Mouse (Mus musculus): ENCODE measurements around the gene Pdxdc1. TPM values are rescaled to one million over a fixed set of nuclear protein-coding genes. Genes with fewer than 3 reads are reported as not detected.
"Not testable (repeated sequence)": the region's sequence is repeated elsewhere in the genome, so short reads cannot be mapped to it uniquely, and the experiment has no call there.

The Pdxdc1 gene
- polyA plus RNA-seq, 1 experiment from 2014 or later = 67.0 TPM

DNA sequence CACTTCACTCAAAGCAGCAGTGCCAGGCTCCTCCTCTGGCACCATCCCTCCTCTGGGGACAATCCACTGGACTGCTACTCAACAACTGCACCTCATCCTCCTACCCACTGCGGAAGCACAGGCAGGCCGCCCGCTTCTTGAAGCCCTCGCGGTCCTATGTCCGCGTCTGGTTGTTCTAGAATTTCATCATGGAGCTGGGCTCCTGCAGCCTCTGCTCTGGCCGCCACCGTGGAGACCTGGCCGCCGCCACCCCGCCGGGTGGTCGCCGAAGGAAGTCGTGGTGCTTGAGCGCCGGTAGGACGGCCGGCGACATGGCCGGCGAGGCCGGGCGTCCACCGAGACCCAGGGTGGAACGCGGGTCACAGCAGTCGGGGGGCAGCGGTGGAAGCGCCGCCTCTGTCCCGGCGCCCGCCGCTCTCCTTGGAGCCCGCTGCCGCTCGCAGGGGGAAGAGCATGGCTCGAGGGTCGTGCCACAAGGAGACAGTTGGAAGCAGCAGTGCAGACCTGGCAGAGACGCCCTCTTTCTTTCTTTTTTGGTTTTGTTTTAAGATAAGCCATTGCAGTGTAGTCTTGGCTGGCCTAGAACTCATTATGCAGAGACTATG, 34.9 kb downstream of the Pdxdc1 start:
- H3K9me3 ChIP-seq = no peaks in the 10 kb centered on the region
- peaks cover 20% of the 10 kb centered on the region for H3K36me3 ChIP-seq
- H3K27ac ChIP-seq (replicated peaks) = no peak overlapping the region
- 0 out of 2 replicates have a peak, but pooled peaks have one; percentile 55 for ATAC-seq (replicated peaks)
- WGBS = 5% methylated on average over 42 of the region's 42 CpGs
- H3K4me3 ChIP-seq = peak overlapping the region; percentile 20
- 0 out of 2 replicates have a peak, but pooled peaks cover 2% of the 10 kb centered on the region for H3K4me1 ChIP-seq
- 0 out of 2 replicates have a peak overlapping the region, but pooled peaks have one; percentile 22 for H3K9ac ChIP-seq (replicated peaks)
- H3K27me3 ChIP-seq = no peaks in the 10 kb centered on the region
- peak overlapping the region; percentile 39 for H3K4me2 ChIP-seq (replicated peaks)

DNA sequence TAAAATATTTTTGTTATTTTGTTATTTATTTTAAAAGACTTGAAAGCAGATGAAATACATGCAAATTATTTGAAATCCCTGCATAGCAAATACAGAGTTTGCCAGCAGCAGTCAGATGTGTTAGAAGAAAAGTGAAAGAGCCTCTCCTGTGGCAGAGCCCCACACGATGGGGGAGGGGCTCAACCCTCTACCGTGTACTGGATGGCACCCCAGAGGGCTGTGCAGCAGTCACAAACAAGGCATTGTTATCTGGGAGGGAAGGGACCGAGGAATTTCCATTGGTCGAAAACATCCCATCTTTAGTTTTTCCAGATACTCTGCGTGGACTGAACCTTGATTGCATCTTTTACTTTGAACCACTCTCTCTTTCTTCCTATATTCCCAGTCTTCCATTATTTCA, 35.5 kb downstream of the Pdxdc1 start:
- peak; percentile 70; the same call in 1 of the 2 replicates for ATAC-seq (replicated peaks)
- H3K36me3 ChIP-seq = peaks cover 20% of the 10 kb centered on the region
- H3K4me1 ChIP-seq; H3K27me3 ChIP-seq; H3K9me3 ChIP-seq; H3K9ac ChIP-seq (replicated peaks); H3K4me3 ChIP-seq; H3K27ac ChIP-seq (replicated peaks): not testable (repeated sequence)
- H3K4me2 ChIP-seq (replicated peaks) = 0 out of 2 replicates have a peak overlapping the region, but pooled peaks have one; percentile 39
- 8% methylated on average over 5 of the region's 5 CpGs for WGBS

DNA sequence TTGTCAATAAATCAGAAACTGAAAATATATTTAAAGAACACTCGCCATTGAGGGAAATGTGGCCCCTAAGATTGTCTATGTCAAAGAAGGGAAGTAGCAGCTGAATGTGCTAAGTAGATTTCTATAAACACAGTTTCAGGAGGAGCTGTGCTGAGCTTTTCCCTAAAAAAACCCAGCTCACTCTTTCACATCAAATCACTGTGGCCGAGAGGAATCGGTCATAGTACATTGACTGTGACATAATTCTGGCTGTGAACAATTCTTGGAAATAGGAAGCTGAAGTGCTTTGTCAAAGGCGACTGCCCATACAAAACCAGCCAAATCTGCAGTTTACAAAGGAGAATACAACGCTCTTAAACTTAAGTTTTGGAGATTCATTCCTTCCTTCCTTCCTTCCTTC, 36.3 kb downstream of the Pdxdc1 start:
- H3K4me2 ChIP-seq (replicated peaks) = no peak overlapping the region
- no peak overlapping the region for H3K9ac ChIP-seq (replicated peaks)
- H3K27ac ChIP-seq (replicated peaks) = no peak overlapping the region
- no peaks in the 10 kb centered on the region for H3K27me3 ChIP-seq
- H3K4me3 ChIP-seq = no peak overlapping the region
- 0 out of 2 replicates have a peak, but pooled peaks cover 2% of the 10 kb centered on the region for H3K4me1 ChIP-seq
- ATAC-seq (replicated peaks) = no peak
- 86% methylated on average over 5 of the region's 5 CpGs for whole genome bisulfite sequencing
- peaks cover 16% of the 10 kb centered on the region for H3K36me3 ChIP-seq
- H3K9me3 ChIP-seq = no peaks in the 10 kb centered on the region

DNA sequence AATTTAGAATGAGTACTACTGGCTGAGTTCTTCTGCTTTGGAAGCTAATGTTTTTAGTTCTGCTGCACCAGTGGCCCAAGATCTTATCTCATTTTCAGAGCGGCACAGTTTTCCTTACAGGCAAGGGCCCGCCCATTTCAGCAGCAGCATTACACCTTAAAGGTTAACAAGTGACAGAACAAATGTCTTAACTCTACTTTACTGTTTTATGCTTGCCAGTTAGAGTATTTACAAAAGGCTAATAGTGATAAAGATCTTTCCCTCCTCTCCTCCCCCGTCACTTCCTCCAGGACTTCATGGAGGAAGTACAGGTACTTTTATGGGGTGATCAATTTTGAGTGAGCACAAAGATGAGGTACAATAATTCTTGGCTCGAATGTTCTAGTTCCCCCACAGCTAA, 36.9 kb downstream of the Pdxdc1 start:
- no peak for ATAC-seq (replicated peaks)
- Histone ChIP-seq H3K4me2 (replicated peaks) (no peak overlapping the region), H3K9ac (replicated peaks) (no peak overlapping the region), H3K4me3 (no peak overlapping the region), H3K36me3 (peaks cover 16% of the 10 kb centered on the region), H3K27me3 (no peaks in the 10 kb centered on the region), H3K4me1 (0 out of 2 replicates have a peak, but pooled peaks cover 2% of the 10 kb centered on the region), H3K27ac (replicated peaks) (no peak overlapping the region), H3K9me3 (no peaks in the 10 kb centered on the region)
- 90% methylated on average over 4 of the region's 4 CpGs for WGBS

DNA sequence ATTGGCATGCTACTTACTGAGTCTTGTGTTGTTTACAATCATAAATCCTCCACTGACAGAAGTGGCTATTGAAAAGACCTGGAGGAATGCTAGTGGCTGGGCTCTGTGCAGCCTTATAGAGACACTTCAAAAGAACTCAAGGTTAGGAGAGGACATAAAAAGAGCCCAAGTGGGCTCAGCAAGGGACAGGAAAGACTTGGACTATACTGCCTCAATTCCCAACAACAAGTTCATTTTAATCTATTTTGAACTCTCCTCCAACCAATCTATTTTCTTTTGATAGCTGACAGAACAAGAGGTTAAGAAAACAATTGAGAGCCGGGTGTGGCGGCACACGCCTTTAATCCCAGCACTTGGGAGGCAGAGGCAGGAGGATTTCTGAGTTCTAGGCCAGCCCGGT, 49.0 kb downstream of the Pdxdc1 start:
- no peak for ATAC-seq (replicated peaks)
- H3K4me1 ChIP-seq = no peaks in the 10 kb centered on the region
- no peaks in the 10 kb centered on the region for H3K27me3 ChIP-seq
- no peaks in the 10 kb centered on the region for H3K9me3 ChIP-seq
- peaks cover 26% of the 10 kb centered on the region for H3K36me3 ChIP-seq
- no peak overlapping the region for H3K9ac ChIP-seq (replicated peaks)
- no peak overlapping the region for H3K4me3 ChIP-seq
- no peak overlapping the region for H3K4me2 ChIP-seq (replicated peaks)
- 95% methylated on average over 4 of the region's 4 CpGs for WGBS
- no peak overlapping the region for H3K27ac ChIP-seq (replicated peaks)

DNA sequence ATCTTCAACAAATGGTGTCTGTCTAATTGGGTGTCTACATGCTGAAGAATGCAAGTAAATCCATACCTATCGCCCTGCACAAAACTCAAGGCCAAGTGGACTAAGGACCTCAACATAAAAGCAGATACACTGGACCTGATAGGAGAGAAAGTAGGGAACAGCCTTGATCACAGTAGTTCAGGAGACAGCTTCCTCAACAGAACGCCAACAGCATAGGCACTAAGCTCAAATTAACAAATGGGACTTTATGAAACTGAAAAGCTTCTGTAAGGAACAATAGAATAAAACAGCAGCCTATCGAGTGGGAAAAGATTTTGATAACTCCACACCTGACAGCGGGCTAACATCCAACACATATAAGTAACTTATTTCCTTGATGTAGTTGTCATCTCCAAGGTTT, 51.5 kb downstream of the Pdxdc1 start:
- no peak overlapping the region for H3K27ac ChIP-seq (replicated peaks)
- H3K9ac ChIP-seq (replicated peaks) = no peak overlapping the region
- no peak overlapping the region for H3K4me3 ChIP-seq
- 93% methylated on average over 4 of the region's 4 CpGs for WGBS
- peaks cover 21% of the 10 kb centered on the region for H3K36me3 ChIP-seq
- H3K4me1 ChIP-seq = no peaks in the 10 kb centered on the region
- no peak overlapping the region for H3K4me2 ChIP-seq (replicated peaks)
- H3K9me3 ChIP-seq = no peaks in the 10 kb centered on the region
- ATAC-seq (replicated peaks) = no peak
- H3K27me3 ChIP-seq = no peaks in the 10 kb centered on the region

DNA sequence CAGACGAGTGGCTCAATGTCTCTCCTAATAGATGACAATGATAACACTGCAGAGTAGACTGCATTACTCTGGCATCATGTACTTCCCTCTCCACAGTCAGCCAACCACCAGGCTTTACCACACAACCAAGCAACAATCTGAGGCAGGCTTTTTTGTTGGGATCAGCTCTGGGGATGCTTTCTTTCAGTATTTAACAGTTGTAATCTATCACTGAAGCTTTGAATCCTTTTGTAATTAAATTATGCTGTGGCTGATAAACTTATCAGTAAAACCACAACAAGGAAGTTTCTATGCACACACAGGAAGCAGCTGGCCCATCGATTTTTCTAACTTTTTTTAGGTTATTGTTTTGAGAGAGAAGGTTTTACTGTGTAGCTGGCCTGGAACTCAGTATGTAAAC, 54.6 kb downstream of the Pdxdc1 start:
- peaks cover 38% of the 10 kb centered on the region; the same call in 1 of the 2 replicates for H3K36me3 ChIP-seq
- no peak overlapping the region for H3K27ac ChIP-seq (replicated peaks)
- WGBS = 81% methylated on average over 2 of the region's 2 CpGs
- no peaks in the 10 kb centered on the region for H3K4me1 ChIP-seq
- H3K9ac ChIP-seq (replicated peaks) = no peak overlapping the region
- H3K4me2 ChIP-seq (replicated peaks) = no peak overlapping the region
- ATAC-seq (replicated peaks) = no peak
- H3K27me3 ChIP-seq = no peaks in the 10 kb centered on the region
- H3K4me3 ChIP-seq = no peak overlapping the region
- no peaks in the 10 kb centered on the region for H3K9me3 ChIP-seq

DNA sequence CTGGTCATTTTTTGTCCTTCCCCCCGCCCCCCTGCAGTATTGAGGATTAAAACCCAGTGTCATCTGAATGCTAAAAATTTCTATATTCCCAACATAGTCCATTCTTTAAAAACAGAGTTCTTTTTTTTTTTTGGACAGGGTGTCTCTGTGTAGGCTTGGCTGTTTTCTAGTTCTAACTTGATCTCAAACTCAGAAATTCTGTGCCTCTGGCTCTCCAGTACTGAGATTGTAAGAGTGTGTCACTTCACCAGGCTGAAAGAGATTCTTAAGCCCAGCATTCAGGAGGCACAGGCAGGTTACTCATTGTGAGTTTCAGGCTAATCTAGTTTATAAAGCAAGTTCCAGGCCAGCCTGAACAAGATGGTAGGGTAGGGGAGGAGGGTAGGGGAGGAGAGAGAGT, 56.3 kb downstream of the Pdxdc1 start:
- Histone ChIP-seq H3K4me1 (no peaks in the 10 kb centered on the region), H3K9me3 (no peaks in the 10 kb centered on the region), H3K27ac (replicated peaks) (no peak overlapping the region), H3K27me3 (no peaks in the 10 kb centered on the region), H3K9ac (replicated peaks) (no peak overlapping the region), H3K36me3 (peaks cover 44% of the 10 kb centered on the region; the same call in 1 of the 2 replicates), H3K4me2 (replicated peaks) (no peak overlapping the region), H3K4me3 (no peak overlapping the region)
- no peak for ATAC-seq (replicated peaks)
- WGBS = 91% methylated on average over 1 of the region's 1 CpGs

DNA sequence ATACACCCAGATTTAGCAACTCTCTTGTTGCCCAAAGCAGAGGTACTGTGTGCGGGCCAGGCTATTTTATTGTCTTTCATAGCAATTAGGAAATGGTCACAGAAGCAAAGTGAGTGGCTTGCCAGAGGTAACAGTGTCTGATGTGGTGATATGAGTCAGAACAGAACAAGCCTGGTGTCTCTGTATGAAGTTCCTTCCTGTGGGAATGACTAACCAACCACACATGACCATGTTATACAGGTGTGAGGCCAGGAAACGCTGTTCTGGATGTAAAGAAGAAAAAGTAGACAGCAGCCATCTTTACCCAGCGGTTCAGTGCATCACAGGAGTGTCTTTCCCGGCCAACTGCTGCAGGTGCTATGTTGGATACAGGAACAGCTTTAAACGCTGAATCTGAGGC, 57.9 kb downstream of the Pdxdc1 start:
- WGBS = 96% methylated on average over 5 of the region's 5 CpGs
- Histone ChIP-seq H3K27me3 (no peaks in the 10 kb centered on the region), H3K27ac (replicated peaks) (no peak overlapping the region), H3K36me3 (peaks cover 47% of the 10 kb centered on the region), H3K9ac (replicated peaks) (no peak overlapping the region), H3K9me3 (no peaks in the 10 kb centered on the region), H3K4me1 (no peaks in the 10 kb centered on the region), H3K4me3 (no peak overlapping the region), H3K4me2 (replicated peaks) (no peak overlapping the region)
- no peak for ATAC-seq (replicated peaks)

DNA sequence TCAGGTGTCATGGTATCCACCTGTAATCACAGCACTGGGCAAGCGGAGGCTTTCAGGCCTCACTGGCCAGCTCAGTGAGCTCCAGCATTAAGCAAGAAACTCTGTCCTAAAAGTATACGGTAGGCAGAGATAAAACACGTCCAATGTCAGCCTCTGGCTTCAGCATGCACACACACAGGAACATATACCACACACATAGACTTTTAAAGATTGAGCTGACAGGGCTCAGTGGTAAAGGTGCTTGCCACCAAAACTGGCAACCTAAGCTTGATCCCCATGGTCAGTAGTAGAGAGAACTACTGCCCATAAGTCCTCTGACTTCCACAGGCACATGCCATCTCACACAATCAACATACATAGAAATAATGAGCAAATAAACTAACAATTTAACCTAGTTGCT, 62.0 kb downstream of the Pdxdc1 start:
- Histone ChIP-seq H3K4me1 (no peaks in the 10 kb centered on the region), H3K9me3 (no peaks in the 10 kb centered on the region), H3K4me2 (replicated peaks) (no peak overlapping the region), H3K9ac (replicated peaks) (no peak overlapping the region), H3K4me3 (no peak overlapping the region), H3K27ac (replicated peaks) (no peak overlapping the region), H3K36me3 (peaks cover 83% of the 10 kb centered on the region), H3K27me3 (no peaks in the 10 kb centered on the region)
- no peak for ATAC-seq (replicated peaks)
- 92% methylated on average over 3 of the region's 3 CpGs for WGBS

DNA sequence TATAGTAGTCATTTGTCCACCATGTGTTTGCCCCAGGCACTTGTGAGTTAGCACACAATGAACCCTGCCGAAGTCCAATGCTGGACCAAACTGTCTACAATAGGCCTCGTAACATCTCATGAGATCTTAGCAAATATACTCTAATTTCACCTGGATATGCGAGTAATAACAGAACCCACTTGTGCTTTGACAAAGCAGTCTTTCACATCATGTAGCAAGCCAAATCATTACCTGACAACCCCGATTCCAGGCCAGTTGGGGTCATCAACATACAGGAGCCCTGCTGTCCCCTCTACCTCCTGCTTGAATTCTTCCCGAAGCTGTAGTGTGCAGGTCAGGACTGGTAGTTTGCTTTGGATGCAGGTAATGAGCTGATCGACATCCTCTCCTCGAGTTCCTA, 62.9 kb downstream of the Pdxdc1 start:
- peaks cover 83% of the 10 kb centered on the region for H3K36me3 ChIP-seq

DNA sequence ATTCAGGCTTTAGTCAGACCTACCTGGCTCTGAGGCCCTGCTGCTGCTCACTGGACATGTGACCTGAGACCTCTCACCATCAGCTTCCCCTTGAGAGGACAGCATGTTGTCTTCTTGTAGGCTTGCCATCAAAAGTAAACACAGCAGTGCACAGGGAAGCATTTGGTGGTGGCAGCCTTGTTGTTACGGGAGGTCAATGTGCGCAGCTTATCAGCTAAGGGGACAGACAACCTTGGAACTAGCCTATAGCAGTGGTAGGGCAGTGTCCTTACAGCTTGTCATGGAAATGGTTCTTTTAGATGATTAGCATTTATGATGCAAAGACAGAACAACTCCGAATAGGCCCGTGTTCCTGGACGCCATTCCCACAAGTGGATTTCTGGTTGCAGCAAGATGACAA, 68.5 kb downstream of the Pdxdc1 start:
- no peak for ATAC-seq (replicated peaks)
- Histone ChIP-seq H3K4me2 (replicated peaks) (no peak overlapping the region), H3K27me3 (no peaks in the 10 kb centered on the region), H3K9me3 (no peaks in the 10 kb centered on the region), H3K27ac (replicated peaks) (no peak overlapping the region), H3K4me1 (no peaks in the 10 kb centered on the region), H3K4me3 (no peak overlapping the region), H3K36me3 (peaks cover 96% of the 10 kb centered on the region), H3K9ac (replicated peaks) (no peak overlapping the region)
- 96% methylated on average over 5 of the region's 5 CpGs for WGBS

More for the DNA sequence above, 62.9 kb downstream of the Pdxdc1 start:
- H3K27ac ChIP-seq (replicated peaks) = no peak overlapping the region
- ATAC-seq (replicated peaks) = no peak
- WGBS = 92% methylated on average over 7 of the region's 7 CpGs
- no peaks in the 10 kb centered on the region for H3K9me3 ChIP-seq
- no peak overlapping the region for H3K4me2 ChIP-seq (replicated peaks)
- H3K27me3 ChIP-seq = no peaks in the 10 kb centered on the region
- H3K9ac ChIP-seq (replicated peaks) = no peak overlapping the region
- no peak overlapping the region for H3K4me3 ChIP-seq
- no peaks in the 10 kb centered on the region for H3K4me1 ChIP-seq

DNA sequence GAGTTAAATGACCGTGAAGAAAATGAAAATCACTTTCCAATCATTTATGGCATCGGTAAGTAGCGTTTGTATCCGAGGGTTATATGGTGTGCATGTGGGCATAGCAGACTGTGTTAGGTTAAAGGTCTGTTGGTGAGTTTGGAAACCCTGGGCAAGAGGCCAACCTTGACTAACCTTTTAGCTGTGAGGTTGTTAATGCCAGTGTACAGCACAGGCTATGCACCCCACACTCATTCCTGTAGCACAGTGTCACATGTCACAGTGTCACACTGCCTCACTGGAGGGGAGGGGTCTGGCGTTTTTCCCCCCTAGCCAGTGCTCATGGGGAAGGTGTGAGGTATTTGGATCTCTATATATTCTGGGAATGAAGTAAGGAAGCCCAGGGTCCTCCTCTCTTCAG, 71.3 kb downstream of the Pdxdc1 start:
- Histone ChIP-seq H3K27ac (replicated peaks) (no peak overlapping the region), H3K4me1 (no peaks in the 10 kb centered on the region), H3K27me3 (no peaks in the 10 kb centered on the region), H3K36me3 (peaks cover 90% of the 10 kb centered on the region), H3K4me2 (replicated peaks) (no peak overlapping the region), H3K4me3 (no peak overlapping the region), H3K9ac (replicated peaks) (no peak overlapping the region), H3K9me3 (no peaks in the 10 kb centered on the region)
- no peak; the same call in 1 of the 2 replicates for ATAC-seq (replicated peaks)
- WGBS = 86% methylated on average over 5 of the region's 5 CpGs

All from forebrain, embryonic 15.5 days (tissue).